Mouse (Mus musculus): ENCODE measurements around the gene Tmtc2.

- TF ChIP-seq POLR2A (IDR thresholded peaks at IDR 0.05; ENCODE audit: insufficient read depth, low read length) (no peak), CTCF (IDR thresholded peaks at IDR 0.05; ENCODE audit: low read depth, low read length) (no peak), EP300 (IDR thresholded peaks at IDR 0.05; ENCODE audit: insufficient read depth, low read depth, low read length) (no peak)
These were observed 378.9 kb downstream of the Tmtc2 start for GRCm38 (mm10) chr10:105195377-105195776.

Data from ES-Bruce4 (cell line).